In the genomic region with DNA sequence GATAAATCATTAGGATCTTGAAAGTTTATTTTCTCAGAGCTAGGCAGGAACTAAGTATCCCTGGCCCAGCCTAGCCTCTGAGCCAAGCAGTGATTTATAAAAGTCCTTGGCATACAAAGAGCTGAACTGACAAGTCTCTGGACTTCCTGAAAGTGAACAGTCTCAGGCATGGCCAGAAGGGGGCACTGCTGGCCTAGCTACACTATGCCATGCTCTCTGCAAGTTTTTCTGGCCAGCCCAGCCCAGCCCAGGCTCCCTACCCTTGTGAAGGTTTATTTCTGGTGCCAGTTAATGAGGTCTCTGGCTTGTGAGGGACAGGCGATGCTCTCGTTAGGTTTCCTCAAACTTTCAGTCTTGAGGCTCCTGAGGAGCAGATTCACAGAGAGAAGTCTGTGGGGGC, we compare ENCODE assay signal across 8 mouse cellular contexts.
DNase-seq lines count a peak whose midpoint lies in the region; ATAC-seq lines count a peak whose summit lies in the region.

No protein-coding gene starts in this region.

- H3K4me3 ChIP-seq in hindbrain, embryonic 11.5 days (ENCODE audit: low read depth, low read length), result no peak overlapping the region

- no peak for ATAC-seq in hindbrain, embryonic 11.5 days (ENCODE audit: low FRiP score)

- no peak overlapping the region for H3K9ac ChIP-seq in hindbrain, embryonic 11.5 days (ENCODE audit: low read depth, low read length)

- H3K4me2 ChIP-seq in hindbrain, embryonic 11.5 days (replicated peaks; ENCODE audit: low read depth, low read length), result no peak overlapping the region

- H3K27ac ChIP-seq in hindbrain, embryonic 11.5 days (ENCODE audit: low read depth, low read length), result no peak overlapping the region

- 36% methylated on average over 2 of the region's 2 CpGs for WGBS in hindbrain, embryonic 11.5 days

- DNase-seq in Muller cell, postnatal 12 days (ENCODE audit: inconsistent ontology term), result peak; percentile 81
- DNase-seq in cerebellum, adult 18-20 months, result peak; percentile 83 to 85
- DNase-seq in frontal cortex, postnatal 10 days (ENCODE audit: low spot score in 2 of 2), result peak; percentile 69 to 84
- DNase-seq in hindbrain, embryonic 11.5 days (ENCODE audit: low spot score), result peak; percentile 88
- peak; percentile 86 for DNase-seq in layer of hippocampus, adult 9-11 months
- DNase-seq in lung, postnatal 10 days, result peak; percentile 96
- DNase-seq in right cerebral cortex, adult 18-20 months, result peak; percentile 86
- DNase-seq in urinary bladder, postnatal 10 days (ENCODE audit: low spot score), result peak; percentile 67

- no peaks in the 10 kb centered on the region; the same call in 1 of the 2 replicates for H3K4me1 ChIP-seq in hindbrain, embryonic 11.5 days (replicated peaks; ENCODE audit: control insufficient read depth, insufficient read depth, low read length)

- no peaks in the 10 kb centered on the region for H3K9me3 ChIP-seq in hindbrain, embryonic 11.5 days (ENCODE audit: control insufficient read depth, low read length)

- H3K27me3 ChIP-seq in hindbrain, embryonic 11.5 days (ENCODE audit: control insufficient read depth, insufficient read depth, low read length), result no peaks in the 10 kb centered on the region

- 0 out of 2 replicates have a peak, but pooled peaks cover 6% of the 10 kb centered on the region for H3K36me3 ChIP-seq in hindbrain, embryonic 11.5 days (ENCODE audit: control insufficient read depth, insufficient read depth, low read length)
